Mouse (Mus musculus) liver, embryonic 14.5 days (tissue): ENCODE data around the gene Ears2.

Source experiments
- CTCF ChIP-seq: IDR thresholded peaks from 2 replicates; pipeline ENCODE4 v1.5.1; 2016; ENCODE audit warnings: antibody characterized with exemption, low read depth, control low read depth
- EP300 ChIP-seq: IDR thresholded peaks from 2 replicates; pipeline ENCODE4 v1.6.1; 2016; ENCODE audit warnings: antibody characterized with exemption, low read depth

- TF ChIP-seq CTCF (no peak), EP300 (no peak)
Observed at GRCm38 (mm10) chr7:122066102-122066944, 740 bp downstream of the Ears2 start.
